Mouse (Mus musculus): ENCODE results near the gene Slc25a34. TPM values are rescaled to one million over a fixed set of nuclear protein-coding genes. Genes with fewer than 3 reads are reported as not detected.
A peak's percentile ranks its signal among the peaks of the same experiment; 100 is the strongest.

Gene Slc25a34
- polyA plus RNA-seq (2012; fragmentation: generic; extraction: Trizol) = 0.12 TPM

DNA sequence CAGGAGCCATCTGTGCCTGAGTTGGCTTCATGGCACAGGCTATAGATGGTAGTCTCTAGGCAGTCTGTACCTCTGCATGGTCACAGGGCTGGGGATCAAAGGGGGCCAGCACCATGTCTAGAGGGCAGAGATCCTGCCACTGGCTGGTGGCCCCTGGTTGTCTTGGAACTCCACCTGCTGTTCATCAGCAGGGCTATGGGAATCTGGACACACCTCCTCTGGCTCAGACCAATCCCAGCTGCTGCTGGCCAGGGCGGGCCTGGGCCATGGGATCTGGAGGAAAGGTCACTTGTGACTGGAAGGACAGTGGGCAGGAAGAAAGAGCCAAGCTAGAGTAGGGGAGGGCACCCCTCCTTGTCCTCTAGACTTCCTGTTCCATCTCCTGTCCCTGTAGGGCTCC is at the start of gene Slc25a34:
TSS of gene Slc25a34 (minus strand) at position 156 of the 400 bp plus-strand sequence.
- no peak within 1 kb of the TSS for H3K4me2 ChIP-seq (ENCODE audit: low read depth)
- no peak for TF ChIP-seq POLR2A (IDR thresholded peaks at IDR 0.05; ENCODE audit: insufficient read length, low read depth)
- TF ChIP-seq MYOD1 (IDR thresholded peaks at IDR 0.05; ENCODE audit: control insufficient read depth in 1 of 3, insufficient read length in 2 of 3, low read depth in 2 of 3) = peak in 1 of 3 experiments; percentile 27
- no peak for TF ChIP-seq E2F4 (IDR thresholded peaks at IDR 0.05; ENCODE audit: insufficient read depth)
- no peaks in the 10 kb centered on the region for H3K79me2 ChIP-seq (ENCODE audit: control insufficient read depth, insufficient read depth)
- no peak within 1 kb of the TSS for H3K4me3 ChIP-seq
- no peak within 1 kb of the TSS for H3ac ChIP-seq (ENCODE audit: control insufficient read depth, insufficient read length)
- no peaks in the 10 kb centered on the region for H3K36me3 ChIP-seq (ENCODE audit: control insufficient read depth, insufficient read depth)
- no peaks in the 10 kb centered on the region for H3K27me3 ChIP-seq (ENCODE audit: control insufficient read depth, insufficient read depth, insufficient read length)

DNA sequence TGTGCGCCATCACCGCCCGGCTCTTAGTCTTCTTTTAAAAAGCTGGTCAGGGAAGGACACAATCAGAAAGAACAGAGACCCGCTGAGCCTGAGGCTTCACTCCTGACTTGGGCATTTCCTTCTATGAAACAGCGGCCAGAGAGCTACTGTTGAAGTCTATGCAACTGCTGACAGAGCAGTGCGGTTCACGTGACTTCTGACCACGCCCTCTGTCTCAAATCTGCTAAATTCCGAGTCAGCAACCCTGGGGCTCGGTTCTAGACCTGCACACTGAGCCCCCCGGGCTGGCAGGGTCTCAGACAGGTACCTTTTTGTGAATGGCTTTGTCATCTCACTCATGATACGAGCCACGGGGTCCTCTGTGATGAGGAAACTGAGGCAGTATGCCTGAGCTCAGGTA is 48.7 kb upstream of the Slc25a34 start:
- Histone ChIP-seq H3K36me3 (ENCODE audit: control insufficient read depth, insufficient read depth) (no peaks in the 10 kb centered on the region), H3K4me3 (no peak overlapping the region), H3K27me3 (ENCODE audit: control insufficient read depth, insufficient read depth, insufficient read length) (no peaks in the 10 kb centered on the region), H3K4me2 (ENCODE audit: low read depth) (no peak overlapping the region), H3K79me2 (ENCODE audit: control insufficient read depth, insufficient read depth) (no peaks in the 10 kb centered on the region), H3ac (ENCODE audit: control insufficient read depth, insufficient read length) (no peak overlapping the region)
- TF ChIP-seq POLR2A (IDR thresholded peaks at IDR 0.05; ENCODE audit: insufficient read length, low read depth) (no peak), MYOG (IDR thresholded peaks at IDR 0.05; ENCODE audit: control insufficient read depth in 1 of 3, insufficient read depth in 1 of 3, insufficient read length in 2 of 3, low read depth in 2 of 3) (no peak), POLR2AphosphoS2 (IDR thresholded peaks at IDR 0.05; ENCODE audit: insufficient read length, low read depth) (no peak), TCF3 (IDR thresholded peaks at IDR 0.05; ENCODE audit: insufficient read length, low read depth) (no peak), MAX (IDR thresholded peaks at IDR 0.05; ENCODE audit: low read depth) (no peak), MYOD1 (IDR thresholded peaks at IDR 0.05; ENCODE audit: control insufficient read depth in 1 of 3, insufficient read length in 2 of 3, low read depth in 2 of 3) (no peak), USF1 (IDR thresholded peaks at IDR 0.05; ENCODE audit: low read depth) (no peak), REST (IDR thresholded peaks at IDR 0.05; ENCODE audit: insufficient read depth, insufficient read length) (no peak), E2F4 (IDR thresholded peaks at IDR 0.05; ENCODE audit: insufficient read depth) (no peak), SRF (IDR thresholded peaks at IDR 0.05; ENCODE audit: control insufficient read depth, insufficient read length, low read depth) (no peak), TCF12 (IDR thresholded peaks at IDR 0.05; ENCODE audit: insufficient read depth, poor library complexity, severe bottlenecking) (no peak), CEBPB (IDR thresholded peaks at IDR 0.05; ENCODE audit: insufficient read depth, poor library complexity, severe bottlenecking) (no peak)

DNA sequence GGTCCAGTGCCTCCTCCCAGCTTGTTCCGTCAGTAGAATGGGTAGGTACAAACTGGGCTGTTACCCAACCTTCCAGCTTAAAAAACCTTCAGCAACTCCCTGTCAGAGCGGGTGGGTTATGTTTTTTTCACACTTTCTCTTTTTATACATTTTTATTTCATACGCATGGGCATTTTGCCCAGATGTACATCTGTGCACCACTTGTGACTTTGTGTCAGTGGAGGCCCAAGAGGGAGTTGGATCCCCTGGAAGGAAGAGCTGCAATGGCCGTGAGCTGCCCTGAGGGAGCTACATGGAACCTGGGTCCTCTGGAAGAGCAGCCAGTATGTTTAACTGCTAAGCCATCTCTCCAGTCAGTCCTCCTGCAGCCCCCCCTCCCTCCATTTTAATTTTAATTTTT is 47.8 kb upstream of the Slc25a34 start:
- Histone ChIP-seq H3K79me2 (ENCODE audit: control insufficient read depth, insufficient read depth) (no peaks in the 10 kb centered on the region), H3K36me3 (ENCODE audit: control insufficient read depth, insufficient read depth) (no peaks in the 10 kb centered on the region), H3K27me3 (ENCODE audit: control insufficient read depth, insufficient read depth, insufficient read length) (no peaks in the 10 kb centered on the region), H3ac (ENCODE audit: control insufficient read depth, insufficient read length) (no peak overlapping the region), H3K4me2 (ENCODE audit: low read depth) (no peak overlapping the region), H3K4me3 (no peak overlapping the region)
- TF ChIP-seq SRF (IDR thresholded peaks at IDR 0.05; ENCODE audit: control insufficient read depth, insufficient read length, low read depth) = no peak
- TF ChIP-seq POLR2A (IDR thresholded peaks at IDR 0.05; ENCODE audit: insufficient read length, low read depth) = no peak
- TF ChIP-seq CEBPB (IDR thresholded peaks at IDR 0.05; ENCODE audit: insufficient read depth, poor library complexity, severe bottlenecking) = no peak
- no peak for TF ChIP-seq E2F4 (IDR thresholded peaks at IDR 0.05; ENCODE audit: insufficient read depth)
- no peak for TF ChIP-seq REST (IDR thresholded peaks at IDR 0.05; ENCODE audit: insufficient read depth, insufficient read length)
- TF ChIP-seq TCF12 (IDR thresholded peaks at IDR 0.05; ENCODE audit: insufficient read depth, poor library complexity, severe bottlenecking) = no peak

DNA sequence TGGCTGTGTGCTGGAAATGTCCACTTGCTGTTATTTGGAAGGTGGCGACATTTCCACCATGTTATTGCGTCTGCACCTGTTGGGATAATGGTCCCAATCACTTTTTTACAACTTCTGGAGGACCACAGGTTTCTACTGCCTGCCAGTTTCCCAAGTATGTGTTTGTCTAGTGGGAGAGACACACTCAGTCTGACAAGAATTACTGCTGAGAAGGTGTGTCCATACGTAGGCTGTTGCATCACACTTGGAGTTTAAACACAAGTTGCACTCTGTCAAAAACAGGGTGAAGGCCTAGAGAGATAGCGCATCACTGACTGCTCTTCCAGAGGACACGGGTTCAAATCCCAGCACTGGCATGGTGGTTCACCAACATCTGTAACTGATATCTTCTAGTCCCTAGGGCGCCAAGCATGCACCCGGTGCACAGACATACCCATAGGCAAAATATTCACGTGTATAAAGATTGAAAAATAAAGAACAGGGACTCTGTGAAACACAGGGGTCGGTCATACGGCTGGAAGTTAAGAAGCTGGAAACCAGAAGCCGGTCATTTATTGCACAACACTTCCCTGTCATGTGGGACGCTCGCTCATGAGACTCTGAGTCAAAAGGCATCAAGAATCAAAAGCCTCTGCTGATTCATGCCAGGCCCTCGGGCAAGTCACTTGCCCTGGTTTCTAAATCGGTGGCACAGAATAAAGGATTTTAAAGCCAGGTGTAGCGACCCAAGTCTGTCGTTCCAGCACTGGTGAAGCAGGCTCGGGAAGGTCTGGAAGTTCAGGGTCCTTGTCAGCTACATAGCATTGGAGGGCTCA is 46.5 kb upstream of the Slc25a34 start:
- no peaks in the 10 kb centered on the region for H3K36me3 ChIP-seq (ENCODE audit: control insufficient read depth, insufficient read depth)
- H3ac ChIP-seq (ENCODE audit: control insufficient read depth, insufficient read length) = no peak overlapping the region
- H3K4me3 ChIP-seq = no peak overlapping the region

DNA sequence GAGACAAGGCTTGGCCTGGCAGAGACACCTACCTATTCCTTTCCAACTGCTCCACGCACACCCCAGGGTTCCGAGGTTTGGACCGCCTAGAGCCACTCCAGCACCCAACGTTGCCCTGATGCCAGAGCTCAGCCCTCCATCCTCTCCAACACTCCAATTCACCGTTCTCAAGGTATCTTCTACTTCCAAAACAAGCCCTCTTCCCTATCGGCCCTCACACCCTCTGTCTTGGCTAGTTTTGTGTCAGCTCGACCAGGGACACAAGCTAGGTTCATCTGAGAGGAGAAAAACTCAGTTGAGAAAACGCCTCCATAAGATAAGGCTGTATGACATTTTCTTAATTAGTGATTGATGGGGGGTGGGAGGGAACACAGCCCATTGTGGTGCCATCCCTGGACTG is 41.2 kb upstream of the Slc25a34 start, which contains the start of gene Plekhm2:
TSS of gene Plekhm2 (minus strand) at position 101 of the 400 bp plus-strand sequence.
- Histone ChIP-seq H3K4me3 (peak within 1 kb of the TSS; percentile 52), H3ac (ENCODE audit: control insufficient read depth, insufficient read length) (peak within 1 kb of the TSS; percentile 57), H3K79me2 (ENCODE audit: control insufficient read depth, insufficient read depth) (peaks cover 12% of the 10 kb centered on the region), H3K27me3 (ENCODE audit: control insufficient read depth, insufficient read depth, insufficient read length) (no peaks in the 10 kb centered on the region), H3K4me2 (ENCODE audit: low read depth) (peak within 1 kb of the TSS; percentile 92), H3K36me3 (ENCODE audit: control insufficient read depth, insufficient read depth) (no peaks in the 10 kb centered on the region)
- TF ChIP-seq REST (IDR thresholded peaks at IDR 0.05; ENCODE audit: insufficient read depth, insufficient read length) = no peak
- TF ChIP-seq USF1 (IDR thresholded peaks at IDR 0.05; ENCODE audit: low read depth) = no peak
- no peak for TF ChIP-seq MYOD1 (IDR thresholded peaks at IDR 0.05; ENCODE audit: control insufficient read depth in 1 of 3, insufficient read length in 2 of 3, low read depth in 2 of 3)
- no peak for TF ChIP-seq SRF (IDR thresholded peaks at IDR 0.05; ENCODE audit: control insufficient read depth, insufficient read length, low read depth)
- no peak for TF ChIP-seq POLR2AphosphoS2 (IDR thresholded peaks at IDR 0.05; ENCODE audit: insufficient read length, low read depth)
- no peak for TF ChIP-seq TCF12 (IDR thresholded peaks at IDR 0.05; ENCODE audit: insufficient read depth, poor library complexity, severe bottlenecking)
- TF ChIP-seq MAX (IDR thresholded peaks at IDR 0.05; ENCODE audit: low read depth) = no peak
- no peak for TF ChIP-seq E2F4 (IDR thresholded peaks at IDR 0.05; ENCODE audit: insufficient read depth)
- no peak for TF ChIP-seq CEBPB (IDR thresholded peaks at IDR 0.05; ENCODE audit: insufficient read depth, poor library complexity, severe bottlenecking)
- no peak for TF ChIP-seq MYOG (IDR thresholded peaks at IDR 0.05; ENCODE audit: control insufficient read depth in 1 of 3, insufficient read depth in 1 of 3, insufficient read length in 2 of 3, low read depth in 2 of 3)
- no peak for TF ChIP-seq TCF3 (IDR thresholded peaks at IDR 0.05; ENCODE audit: insufficient read length, low read depth)
- TF ChIP-seq POLR2A (IDR thresholded peaks at IDR 0.05; ENCODE audit: insufficient read length, low read depth) = no peak

More for the DNA sequence above, 46.5 kb upstream of the Slc25a34 start:
- Histone ChIP-seq H3K4me2 (ENCODE audit: low read depth) (peak overlapping the region; percentile 12), H3K79me2 (ENCODE audit: control insufficient read depth, insufficient read depth) (no peaks in the 10 kb centered on the region), H3K27me3 (ENCODE audit: control insufficient read depth, insufficient read depth, insufficient read length) (no peaks in the 10 kb centered on the region)
- TF ChIP-seq CEBPB (IDR thresholded peaks at IDR 0.05; ENCODE audit: insufficient read depth, poor library complexity, severe bottlenecking) = peak; percentile 95
- TF ChIP-seq E2F4 (IDR thresholded peaks at IDR 0.05; ENCODE audit: insufficient read depth) = no peak
- TF ChIP-seq USF1 (IDR thresholded peaks at IDR 0.05; ENCODE audit: low read depth) = no peak

All from myocyte (in vitro differentiated cells).